Mouse (Mus musculus) urinary bladder, postnatal 14 days (tissue): ENCODE measurements around the gene 1700024B05Rik.
"Not testable (repeated sequence)": the region's sequence is repeated elsewhere in the genome, so short reads cannot be mapped to it uniquely, and the experiment has no call there.

Experiments
- DNase-seq: peaks from one replicate; pipeline ENCODE4 v3.0.0; 2021; ENCODE audit warnings: low spot score

Gene 1700024B05Rik

DNA sequence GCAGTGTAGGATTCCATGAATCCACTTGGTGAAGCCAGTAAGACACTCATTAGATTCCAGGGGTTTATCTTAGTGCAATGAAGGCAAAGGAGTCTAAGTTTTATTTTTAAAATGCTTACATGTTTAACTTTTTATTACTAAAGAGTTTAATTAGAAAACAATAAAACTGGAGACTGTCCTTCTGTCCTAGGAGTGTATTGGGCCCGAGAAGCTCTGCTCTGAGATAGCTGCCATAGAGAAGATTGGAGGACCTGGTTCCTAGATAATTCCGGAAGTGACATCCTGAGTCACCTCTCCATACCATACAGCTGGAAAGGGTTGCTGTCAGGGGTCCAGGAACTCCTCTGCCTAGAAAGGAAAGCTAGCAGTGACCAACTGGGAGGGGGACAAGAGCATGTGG lies at the start of gene 1700024B05Rik:
Gene 1700024B05Rik, plus strand, starts transcription at position 301 of the 400 bp plus-strand sequence.
- not testable (repeated sequence) for DNase-seq

DNA sequence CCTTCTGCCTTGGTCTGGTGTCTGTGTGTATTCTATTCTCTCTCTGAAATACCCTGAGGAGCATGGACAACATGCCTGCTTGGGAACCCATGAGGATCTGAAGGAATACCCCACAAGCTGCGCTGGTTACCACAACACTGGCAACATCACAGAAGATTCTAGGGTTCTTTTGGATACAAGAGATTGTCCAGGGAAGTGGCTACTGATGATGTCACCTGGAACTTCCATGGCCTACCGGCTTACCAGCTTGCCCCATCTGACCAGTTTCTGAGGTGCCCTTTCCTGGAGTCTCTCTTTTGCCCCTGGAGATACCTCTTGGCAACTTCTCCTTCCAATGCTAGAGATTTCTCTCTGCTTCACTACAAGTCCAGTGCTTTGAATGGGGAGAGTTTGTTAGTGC lies 36.6 kb upstream of the 1700024B05Rik start, which contains the start of gene Gm7980:
Gene Gm7980, minus strand, starts transcription at position 101 of the 400 bp plus-strand sequence.
- not testable (repeated sequence) for DNase-seq

- not testable (repeated sequence) for DNase-seq
Observed at GRCm38 (mm10) chr14:41924649-41925048, 19.1 kb upstream of the 1700024B05Rik start, which contains the start of gene 1700049E17Rik1. Gene 1700049E17Rik1, plus strand, starts transcription at chr14:41924949.

GRCm38 (mm10) chr14:41964095-41964494 lies 20.3 kb downstream of the 1700024B05Rik start:
- not testable (repeated sequence) for DNase-seq

DNA sequence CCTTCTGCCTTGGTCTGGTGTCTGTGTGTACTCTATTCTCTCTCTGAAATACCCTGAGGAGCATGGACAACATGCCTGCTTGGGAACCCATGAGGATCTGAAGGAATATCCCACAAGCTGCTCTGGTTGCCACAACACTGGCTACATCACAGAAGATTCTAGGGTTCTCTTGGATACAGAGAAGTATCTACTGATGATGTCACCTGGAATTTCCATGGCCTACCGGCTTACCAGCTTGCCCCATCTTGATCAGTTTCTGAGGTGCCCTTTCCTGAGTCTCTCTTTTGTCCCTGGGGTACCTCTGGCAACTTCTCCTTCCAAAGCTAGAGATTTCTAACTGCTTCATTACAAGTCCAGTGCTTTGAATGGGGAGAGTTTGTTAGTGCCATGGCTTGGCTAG lies 24.0 kb downstream of the 1700024B05Rik start, which contains the start of gene Gm6401:
Gene Gm6401, minus strand, starts transcription at position 101 of the 400 bp plus-strand sequence.
- not testable (repeated sequence) for DNase-seq

DNA sequence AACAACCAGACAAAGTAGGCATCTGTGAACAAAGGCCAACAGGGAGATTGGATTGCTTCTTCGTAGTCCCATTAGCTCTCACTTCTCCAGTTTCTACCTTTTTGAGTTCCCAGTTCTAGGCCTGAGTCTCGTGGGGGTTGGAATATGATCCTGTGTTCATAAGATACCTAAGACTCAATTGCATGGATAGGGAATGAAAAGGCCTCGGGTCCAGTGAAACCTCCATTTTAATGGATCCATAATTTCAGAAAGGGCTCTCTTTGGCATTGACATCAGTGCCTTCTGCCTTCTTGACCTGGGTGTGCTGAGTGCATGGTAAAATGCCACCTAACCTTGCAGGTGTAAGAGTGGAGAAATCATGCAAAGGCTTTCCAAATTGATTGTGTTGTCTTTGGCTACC lies 24.8 kb downstream of the 1700024B05Rik start:
- not testable (repeated sequence) for DNase-seq

GRCm38 (mm10) chr14:41983225-41983624 lies 39.4 kb downstream of the 1700024B05Rik start, which contains the start of gene Gm3543:
Gene Gm3543, minus strand, starts transcription at chr14:41983325.
- DNase-seq, result not testable (repeated sequence)
